Mouse (Mus musculus) layer of hippocampus, adult 18-20 months (tissue): ENCODE data around the gene Nfib. TPM values are rescaled to one million over a fixed set of nuclear protein-coding genes. Genes with fewer than 3 reads are reported as not detected.

Experiments
- DNase-seq, 2 experiments: peaks; one replicate each; pipeline ENCODE4 v3.0.0; 2022; ENCODE audit warnings: low spot score in 2 of 2
- total RNA-seq, 2 experiments: library from RNA; stranded (reverse); gene quantifications; 2 replicates each; pipeline ENCODE4 v1.2.3; 2021

The Nfib gene
- total RNA-seq, 2 experiments from 2014 or later: 153 to 156 TPM

DNA sequence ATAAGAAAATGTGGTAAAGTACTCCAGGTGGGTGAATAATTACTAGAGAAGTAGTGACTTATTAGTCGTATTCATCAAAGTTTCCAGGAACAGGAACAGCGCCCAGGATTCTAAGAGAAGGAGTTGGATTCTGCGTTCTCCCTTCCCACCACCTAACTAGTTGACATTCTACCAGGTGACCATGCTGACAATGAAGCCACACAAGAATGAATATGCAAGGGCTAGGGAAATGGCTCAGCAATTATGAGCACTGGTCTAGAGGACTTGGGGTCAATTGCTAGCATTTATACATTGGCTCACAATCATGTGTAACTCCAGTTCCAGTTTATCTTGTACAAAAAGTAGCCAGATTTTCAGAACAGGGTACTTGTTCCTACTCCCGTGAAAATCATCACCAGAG lies 334.1 kb downstream of the Nfib start:
- no peak for DNase-seq

DNA sequence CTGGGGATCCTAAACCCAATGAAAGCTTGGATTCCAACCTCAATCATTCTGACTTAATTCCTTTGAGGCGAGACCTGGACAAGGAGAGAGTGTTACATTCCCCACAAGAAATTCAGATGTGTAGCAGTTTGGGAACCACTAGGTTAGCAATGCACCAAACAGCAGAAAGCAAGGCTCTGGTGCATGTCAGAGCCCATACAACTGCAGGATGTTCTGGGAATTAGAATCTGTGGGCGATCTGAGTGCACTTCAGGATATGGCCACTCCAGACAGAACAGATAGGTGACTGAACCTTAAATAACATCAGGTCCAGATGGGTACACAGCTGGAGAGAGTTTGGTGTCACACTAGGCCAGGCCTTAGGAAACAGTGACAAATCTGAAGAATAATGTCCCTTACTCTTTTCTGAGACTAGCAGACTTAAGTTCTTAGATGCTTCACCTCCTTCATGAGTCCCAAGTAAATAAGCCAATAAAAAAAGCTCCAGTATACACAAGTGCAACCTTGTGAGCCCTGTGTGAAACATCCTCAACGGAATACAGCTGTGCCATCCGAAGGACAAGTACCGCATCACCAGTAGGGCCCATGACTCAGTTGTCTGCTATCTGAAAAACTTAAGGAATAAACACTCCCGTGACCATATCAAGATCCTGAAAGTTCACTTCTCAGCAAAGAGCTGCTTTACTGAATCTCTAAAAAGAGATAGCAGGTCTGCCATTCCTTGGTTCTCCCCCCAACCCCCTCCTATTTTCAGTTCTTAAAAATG lies 336.4 kb downstream of the Nfib start:
- no peak for DNase-seq

DNA sequence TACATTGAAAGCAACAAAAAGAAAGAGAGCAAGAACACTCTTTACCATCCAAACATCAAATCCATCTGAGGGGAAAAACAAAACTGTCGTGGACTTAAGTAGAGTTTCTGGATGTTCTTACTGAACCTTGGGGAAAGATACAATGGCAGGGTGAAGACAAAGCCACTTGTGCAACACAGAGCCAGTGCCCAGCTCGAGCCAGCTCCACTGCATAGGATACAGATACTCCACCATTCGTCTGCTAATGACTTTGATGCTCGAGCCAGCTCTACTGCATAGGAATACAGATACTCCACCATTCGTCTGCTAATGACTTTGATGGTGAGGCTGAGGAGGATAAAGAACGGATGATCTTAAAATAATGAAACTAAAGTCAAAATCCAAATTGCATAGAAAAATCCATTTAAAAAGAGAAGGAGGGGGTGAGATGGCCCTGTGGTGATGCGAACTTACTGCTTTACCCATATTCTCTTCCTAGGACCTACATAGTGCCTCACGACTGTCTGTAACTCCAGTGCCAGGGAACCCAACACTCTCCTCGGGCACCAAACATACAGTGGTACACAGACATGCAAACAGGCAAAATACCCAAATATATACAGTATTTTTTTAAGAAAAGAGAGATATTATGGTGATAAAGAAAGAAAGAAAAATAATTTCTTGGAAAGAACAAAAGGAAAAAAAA lies 337.3 kb downstream of the Nfib start:
- no peak for DNase-seq

DNA sequence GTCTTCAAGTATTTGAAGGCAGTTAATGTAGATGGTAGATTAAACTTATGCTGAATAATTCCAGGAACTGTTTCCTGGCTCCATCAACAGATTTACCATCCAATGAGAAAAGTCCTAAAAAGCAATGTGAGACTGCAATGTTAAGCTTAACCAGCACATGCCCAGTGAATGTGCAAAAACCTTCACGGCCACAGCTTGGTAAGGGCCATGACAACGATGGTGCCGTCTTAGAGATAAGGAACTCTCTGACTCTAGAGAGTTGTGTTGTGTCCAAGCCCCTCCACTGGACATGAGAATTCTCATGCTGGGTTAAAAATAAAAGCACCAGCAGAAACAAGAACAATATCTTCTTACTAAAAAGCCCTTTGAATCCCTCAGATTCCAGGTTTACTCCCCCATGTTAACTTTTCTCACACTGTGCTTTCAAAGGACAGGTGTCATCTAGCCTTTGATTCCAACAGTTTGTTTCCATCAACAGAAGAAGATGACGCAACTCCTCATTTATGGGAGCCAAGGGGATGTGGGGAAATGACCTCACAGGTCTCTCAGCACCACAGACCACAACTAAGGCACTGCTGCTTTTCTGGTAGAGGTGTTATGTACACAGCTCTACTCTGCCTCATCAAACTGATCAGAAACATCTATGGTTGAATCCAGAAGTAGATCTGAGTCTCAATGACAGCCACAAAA lies 340.7 kb downstream of the Nfib start:
- DNase-seq: no peak

DNA sequence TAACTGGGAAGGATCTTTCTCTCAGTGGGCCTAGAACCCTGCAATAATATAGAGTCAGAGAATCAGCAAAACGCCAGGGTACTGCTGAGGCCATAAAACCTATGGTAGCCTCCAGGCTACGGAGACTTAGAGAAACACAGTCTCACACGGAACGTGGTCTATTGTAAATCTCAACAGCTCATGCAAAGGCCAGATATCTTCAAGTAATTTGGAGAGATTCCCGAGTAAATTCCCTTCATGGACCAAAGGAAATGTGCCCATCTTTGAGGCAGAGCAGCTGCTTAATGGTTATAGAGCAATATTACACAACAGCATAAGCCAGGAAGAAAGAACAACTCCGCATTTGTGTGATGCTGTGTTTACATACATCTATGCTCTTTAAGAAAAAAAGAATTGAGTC lies 341.6 kb downstream of the Nfib start:
- no peak for DNase-seq

DNA sequence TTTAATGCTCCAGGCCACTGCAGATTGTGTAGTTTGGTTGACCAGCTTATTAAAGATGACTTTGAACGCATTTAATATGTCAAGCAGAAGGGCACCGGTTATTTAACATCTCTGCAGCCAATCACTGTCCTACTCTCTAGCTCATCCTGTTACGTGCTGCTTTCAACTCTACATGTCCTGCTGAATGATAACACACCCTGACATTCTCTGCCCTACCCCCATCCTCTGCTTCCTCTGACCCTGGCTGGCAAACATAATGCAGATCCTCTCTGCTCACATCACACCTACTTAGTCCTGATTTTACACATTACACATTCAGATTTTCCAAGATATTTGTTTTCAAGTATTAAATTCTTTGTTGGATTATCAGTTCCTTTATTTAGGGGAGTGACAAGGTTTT lies 343.3 kb downstream of the Nfib start:
- DNase-seq: no peak

DNA sequence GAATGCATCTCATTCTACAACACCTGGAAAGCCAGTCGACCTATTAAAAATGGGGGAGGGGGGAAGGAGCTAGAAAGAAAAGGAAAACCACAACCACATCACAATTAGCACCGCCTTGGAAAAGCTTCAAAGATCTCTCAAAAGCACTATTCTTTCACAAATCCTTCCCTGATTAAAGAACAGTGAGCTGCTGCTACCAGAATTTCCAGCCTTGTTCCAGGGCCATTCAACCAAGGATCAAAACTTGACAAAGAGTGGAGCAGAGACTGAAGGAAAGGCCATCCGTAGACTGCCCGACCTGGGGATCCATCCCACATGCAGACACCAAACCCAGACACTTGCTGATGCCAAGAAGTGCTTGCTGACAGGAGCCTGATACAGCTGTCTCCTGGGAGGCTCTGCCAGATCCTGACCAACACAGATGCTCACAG lies 345.5 kb downstream of the Nfib start:
- DNase-seq: peak in 1 of 2 experiments; percentile 23

DNA sequence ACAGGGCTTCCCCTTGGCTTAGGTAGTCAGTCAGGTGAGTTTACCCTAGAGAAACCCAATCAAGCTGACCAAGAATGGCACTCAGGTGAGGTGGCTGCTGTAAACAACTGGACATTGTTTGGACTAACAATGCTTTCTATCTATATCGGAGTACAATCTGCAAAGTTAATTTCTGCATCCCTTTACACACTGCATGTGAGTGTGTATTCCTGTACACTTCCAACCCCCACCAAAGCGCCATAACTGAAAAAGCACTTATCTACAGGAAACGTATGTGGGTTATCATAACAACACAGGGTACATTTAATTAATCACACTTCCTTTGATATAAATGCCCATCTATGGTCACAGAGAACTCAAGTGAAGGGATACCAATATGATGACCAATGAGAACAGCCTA lies 346.4 kb downstream of the Nfib start:
- DNase-seq: no peak

DNA sequence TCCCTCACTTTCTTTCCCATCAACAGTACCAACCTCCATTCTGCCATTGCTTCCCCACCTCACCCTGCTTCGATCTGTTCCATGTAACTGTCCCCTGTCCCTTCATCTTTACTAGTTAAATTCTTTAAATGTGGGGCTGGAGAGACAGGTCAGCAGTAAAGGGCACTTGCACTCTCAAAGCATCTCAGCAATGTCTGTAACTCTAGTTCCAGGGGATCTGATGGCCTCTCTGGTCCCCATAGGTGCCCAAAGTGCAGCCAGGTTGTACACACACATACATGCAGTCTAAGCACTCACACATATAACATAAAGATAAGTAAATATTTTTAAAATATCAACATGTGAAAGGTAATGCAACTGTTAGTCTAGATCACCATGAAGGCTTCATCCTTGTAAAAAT lies 356.5 kb downstream of the Nfib start:
- DNase-seq: no peak

DNA sequence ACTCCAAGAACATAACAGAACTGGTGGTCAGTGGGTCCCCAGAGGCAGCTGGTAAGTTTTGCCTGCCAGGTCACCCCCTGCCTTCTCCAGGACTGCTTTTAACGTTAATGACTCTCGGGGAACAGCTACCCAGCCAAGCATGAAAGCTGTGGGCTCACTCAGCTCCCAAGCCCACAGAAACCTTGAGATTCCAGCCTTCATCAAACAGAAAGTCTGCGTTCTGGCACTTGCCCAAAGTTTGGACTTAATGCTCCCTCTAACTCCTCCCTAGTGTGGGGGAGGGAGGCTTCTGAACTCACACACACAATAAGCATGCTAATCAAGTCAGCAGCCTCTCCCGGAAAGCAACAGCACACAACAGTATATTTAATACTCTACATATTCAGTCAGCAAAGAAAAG lies 360.8 kb downstream of the Nfib start:
- peak in 1 of 2 experiments; percentile 31 for DNase-seq

DNA sequence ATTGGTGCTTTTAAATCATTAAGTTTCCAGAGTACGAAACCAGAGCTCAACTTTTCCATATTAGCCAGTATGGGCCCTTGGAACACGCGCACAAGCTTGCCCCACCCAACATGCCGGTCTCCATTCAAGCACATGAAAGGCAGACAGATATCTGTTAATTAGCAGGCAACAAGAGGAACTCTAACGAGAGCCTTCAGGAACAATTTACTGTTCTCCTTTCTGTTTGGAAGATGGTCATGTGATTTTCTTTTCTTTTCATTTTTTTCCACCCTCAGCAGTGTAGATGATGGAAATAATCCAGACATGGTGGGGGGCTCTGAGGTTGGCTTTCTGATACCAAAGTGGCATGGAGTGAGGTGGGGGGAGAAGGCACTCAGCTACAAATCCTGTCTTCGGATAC lies 361.3 kb downstream of the Nfib start:
- no peak for DNase-seq

DNA sequence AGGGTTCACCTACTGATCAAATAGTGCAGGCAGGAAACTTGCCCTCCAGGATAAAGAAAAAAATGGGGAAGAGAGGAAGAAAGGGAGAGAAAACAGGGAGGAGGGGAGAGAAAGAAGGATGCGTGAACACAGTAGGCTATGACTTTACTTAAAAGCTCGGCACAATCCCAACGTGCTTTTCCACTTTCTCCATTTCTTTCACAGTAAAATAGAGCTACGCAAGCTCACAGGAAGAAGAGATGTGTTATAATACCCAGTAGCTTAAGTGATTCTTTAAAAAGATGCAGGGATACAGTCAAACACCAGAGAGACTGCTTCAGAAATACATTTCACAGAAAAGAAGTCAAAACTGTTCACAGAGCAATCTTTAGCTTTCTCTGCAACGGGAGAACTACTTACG lies 366.6 kb downstream of the Nfib start:
- DNase-seq: no peak

DNA sequence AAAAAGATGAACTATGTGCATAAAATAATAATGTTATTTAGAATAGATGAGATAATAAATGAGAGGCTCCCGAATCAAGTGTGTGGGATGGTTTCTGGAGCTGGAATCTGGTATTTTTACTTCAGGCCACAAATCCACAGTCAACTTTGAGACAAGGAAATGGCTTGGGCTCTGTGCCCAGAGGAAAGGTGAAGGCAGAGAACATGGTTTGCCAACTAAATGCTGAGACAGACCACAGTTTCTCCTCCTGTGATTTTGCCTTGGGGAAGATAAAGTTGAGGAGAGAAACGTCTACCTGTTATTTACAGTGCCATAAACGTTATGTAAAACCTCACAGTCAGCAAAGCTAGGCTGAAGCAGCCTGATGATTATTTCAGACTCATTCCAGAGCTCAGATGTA lies 367.1 kb downstream of the Nfib start:
- no peak for DNase-seq

DNA sequence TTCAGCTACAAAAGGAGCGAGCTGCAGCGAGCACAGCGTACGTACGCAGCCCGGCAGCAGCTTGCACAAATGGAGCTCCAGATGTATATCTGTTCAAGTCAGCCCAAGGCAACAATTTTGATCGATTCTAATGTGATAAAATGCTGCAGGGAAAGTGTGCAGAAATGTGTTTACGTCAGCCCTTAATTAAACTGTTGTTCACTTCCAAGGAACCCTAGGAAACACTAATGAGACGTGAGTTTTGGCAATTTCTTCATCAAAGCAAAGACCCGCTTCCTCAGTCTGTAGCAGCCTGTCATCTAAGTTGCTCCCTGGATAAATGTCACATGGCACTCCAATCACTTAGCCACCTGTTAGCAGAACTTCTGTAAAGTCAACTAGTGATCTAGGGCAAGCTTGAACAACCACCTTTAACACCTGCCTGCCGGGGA lies 368.6 kb downstream of the Nfib start:
- no peak for DNase-seq

DNA sequence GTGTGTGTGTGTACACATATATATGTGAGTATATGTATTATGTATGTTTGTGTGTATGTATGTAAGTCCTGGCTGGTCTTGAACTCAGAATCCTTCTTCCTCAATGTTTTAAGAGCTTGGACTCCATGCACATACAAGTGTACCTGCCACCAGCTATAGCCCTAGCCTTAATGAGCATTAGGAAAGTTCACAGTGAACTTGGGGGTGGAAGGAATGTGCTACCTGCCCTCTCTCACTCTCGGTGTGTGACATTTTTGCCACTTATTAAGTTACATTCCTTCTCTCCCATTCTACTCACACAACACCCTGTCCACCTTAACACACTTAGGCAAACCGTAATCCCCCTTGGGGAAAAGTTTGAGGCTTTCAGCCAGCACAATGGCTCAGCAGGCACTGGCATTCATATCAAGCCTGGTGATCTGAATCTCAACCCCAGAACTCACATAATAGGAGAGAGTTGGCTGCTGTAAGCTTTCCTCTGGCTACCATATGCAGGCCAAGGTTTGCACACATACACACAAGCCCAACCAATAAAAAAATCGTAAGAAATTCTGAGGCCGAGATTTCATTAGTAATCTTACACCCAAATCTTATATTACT lies 370.2 kb downstream of the Nfib start:
- DNase-seq: no peak

DNA sequence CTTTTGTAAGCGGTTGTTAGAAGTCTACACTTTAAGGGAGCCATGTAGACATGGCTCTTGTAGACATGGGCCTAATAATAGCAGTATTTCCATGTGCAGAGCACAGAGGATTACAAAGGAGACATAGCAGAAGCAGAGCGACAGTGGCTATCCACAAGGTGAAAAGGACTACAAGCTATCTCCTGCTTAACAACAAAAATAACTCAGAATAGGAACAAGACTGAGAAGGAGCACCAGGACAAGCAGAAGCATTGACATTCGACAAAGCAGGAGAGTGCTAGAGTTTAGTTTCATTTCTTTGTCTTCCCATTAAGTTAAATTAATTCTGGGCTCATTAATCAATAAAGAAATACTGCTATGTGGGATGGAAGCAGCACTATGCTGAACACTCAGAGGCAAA lies 372.1 kb downstream of the Nfib start:
- DNase-seq: no peak

DNA sequence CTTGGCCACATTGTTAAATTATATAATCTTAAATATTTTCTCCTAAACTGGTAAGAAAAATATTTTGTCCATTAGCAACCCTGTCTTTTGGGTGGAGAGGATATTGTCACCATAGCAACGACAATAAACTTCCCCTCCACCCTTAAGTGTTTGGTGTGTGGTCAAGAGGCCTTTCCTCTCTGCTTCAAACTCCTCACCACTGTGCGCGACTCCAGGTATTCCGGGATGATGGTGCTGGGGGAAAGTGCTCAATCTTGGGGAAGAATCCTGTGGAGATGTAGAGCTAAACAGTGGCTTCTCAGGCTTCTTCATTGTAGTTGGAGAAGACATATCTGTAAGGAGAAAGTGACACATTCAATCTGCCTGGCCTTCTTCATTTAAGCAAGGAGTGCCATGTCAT lies 375.5 kb downstream of the Nfib start:
- no peak for DNase-seq

DNA sequence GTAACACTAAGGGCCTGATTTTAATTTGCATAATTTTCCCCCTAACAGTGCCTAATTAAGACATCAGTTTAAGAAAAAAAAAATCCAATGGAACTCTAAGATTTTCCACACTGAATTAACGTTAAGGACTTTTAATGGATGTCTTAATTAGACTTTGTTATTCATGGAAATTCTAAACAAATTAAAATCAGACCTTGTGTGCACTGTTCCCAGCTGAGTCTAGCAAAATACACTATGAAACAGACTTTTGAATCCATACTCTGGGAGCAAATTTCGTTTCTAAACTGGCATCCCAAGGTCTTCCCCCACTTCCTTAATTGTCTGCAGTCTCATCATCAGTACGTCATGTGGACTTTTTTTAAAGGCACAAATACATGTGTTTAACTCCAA lies 379.4 kb downstream of the Nfib start:
- no peak for DNase-seq

DNA sequence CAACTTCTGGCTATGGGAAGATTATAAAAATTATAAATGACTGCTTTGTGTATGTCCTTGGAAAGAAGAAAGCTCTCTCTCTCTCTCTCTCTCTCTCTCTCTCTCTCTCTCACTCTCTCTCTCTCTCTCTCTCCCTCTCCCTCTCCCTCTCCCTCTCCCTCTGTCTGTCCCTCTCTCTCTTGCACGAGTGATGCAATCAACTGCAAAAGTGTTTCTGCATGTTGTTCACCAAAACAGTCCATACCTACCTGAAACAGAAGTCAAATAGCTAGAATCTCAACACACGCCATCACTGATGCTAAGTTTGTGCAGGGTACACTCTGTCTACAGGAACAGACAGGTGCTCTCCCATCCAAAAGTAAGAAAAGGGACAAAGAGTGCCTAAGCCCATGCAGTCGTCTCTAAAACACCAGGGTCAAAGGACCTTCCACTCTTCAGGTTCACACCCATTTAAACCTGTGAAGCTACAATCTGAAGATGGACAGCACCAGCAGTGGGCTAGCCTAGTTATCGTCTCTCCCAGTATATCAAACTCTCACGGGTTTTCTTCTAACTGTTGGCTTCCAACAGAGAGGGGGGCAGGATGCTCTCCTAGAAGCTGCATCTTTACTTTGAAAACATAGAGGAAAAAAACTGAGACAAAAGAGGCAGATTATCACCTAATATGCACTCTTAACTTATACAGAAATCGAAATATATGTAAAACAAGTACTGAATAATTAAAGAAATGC lies 380.0 kb downstream of the Nfib start:
- no peak for DNase-seq

DNA sequence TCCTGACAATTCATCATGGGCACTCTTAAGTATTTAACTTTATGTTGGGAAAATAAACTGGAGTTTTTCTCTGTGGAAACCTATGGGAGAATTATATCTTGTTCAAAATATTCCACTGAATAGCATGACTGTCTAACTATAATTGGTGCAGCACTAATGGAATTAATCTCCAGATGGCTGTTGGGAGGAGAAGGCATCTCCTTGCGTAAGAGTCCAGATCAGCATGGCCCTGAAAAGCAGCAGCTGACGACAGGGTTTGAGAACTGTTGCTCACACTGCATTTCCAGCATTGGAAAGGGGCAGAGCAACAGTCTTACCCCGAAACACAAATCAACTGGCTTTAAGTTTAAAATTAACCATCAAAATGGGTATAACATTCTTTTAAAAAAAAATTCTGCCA lies 380.6 kb downstream of the Nfib start:
- DNase-seq: peak in 1 of 2 experiments; percentile 68

DNA sequence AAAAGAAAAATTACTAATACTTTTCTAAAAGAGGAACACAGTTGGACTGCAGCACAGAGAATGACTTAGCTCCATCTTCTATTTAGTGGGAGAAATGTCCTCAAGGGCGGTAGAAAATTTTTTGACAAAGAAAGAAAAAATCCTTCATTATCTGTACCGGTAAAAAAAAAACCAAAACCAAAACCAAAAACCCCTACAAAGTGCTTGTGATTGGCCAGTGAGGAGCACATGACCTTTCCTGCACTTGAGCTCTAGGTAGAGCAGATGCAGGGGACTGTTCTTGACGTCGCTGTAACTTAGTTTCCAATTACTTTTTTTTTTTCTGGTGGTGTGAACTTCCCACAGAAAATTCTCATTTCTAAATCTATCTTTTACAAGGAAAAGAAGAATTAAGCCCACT lies 384.5 kb downstream of the Nfib start:
- no peak for DNase-seq
